Mouse (Mus musculus): ENCODE data around the gene Myl10.

The Myl10 gene

GRCm38 (mm10) chr5:136692784-136693183, at the start of gene Myl10:
TSS of gene Myl10 (plus strand) at chr5:136693146.
- in situ Hi-C loops (cut with MboI; ENCODE audit: unreplicated experiment in 2 of 2): no loop called here

- in situ Hi-C loops (cut with MboI; ENCODE audit: unreplicated experiment in 2 of 2): no loop called here
Observed at GRCm38 (mm10) chr5:136646731-136647328, 46.1 kb upstream of the Myl10 start.

- in situ Hi-C loops (cut with MboI; ENCODE audit: unreplicated experiment in 2 of 2): no loop called here
Observed at GRCm38 (mm10) chr5:136649071-136649470, 43.9 kb upstream of the Myl10 start.

- in situ Hi-C loops (cut with MboI; ENCODE audit: unreplicated experiment in 2 of 2): no loop called here
Observed at GRCm38 (mm10) chr5:136649655-136650054, 43.3 kb upstream of the Myl10 start.

- in situ Hi-C loops (cut with MboI; ENCODE audit: unreplicated experiment in 2 of 2): no loop called here
Observed at GRCm38 (mm10) chr5:136654481-136654880, 38.5 kb upstream of the Myl10 start.

GRCm38 (mm10) chr5:136656830-136657395, 36.0 kb upstream of the Myl10 start:
- in situ Hi-C loops (cut with MboI; ENCODE audit: unreplicated experiment in 2 of 2): no loop called here

- in situ Hi-C loops (cut with MboI; ENCODE audit: unreplicated experiment in 2 of 2): loop anchor here (5.0 kb wide), 4 partner anchors 33 to 93 kb away; partner anchors contain the start of gene Cux1 (in 1 of the 2)
Observed at GRCm38 (mm10) chr5:136660721-136661120, 32.2 kb upstream of the Myl10 start.

- in situ Hi-C loops (cut with MboI; ENCODE audit: unreplicated experiment in 2 of 2): loop anchor here (5.0 kb wide), 4 partner anchors 35 to 95 kb away; partner anchors contain the start of gene Cux1 (in 1 of the 2)
Observed at GRCm38 (mm10) chr5:136662281-136662680, 30.7 kb upstream of the Myl10 start.

GRCm38 (mm10) chr5:136662822-136663221, 30.1 kb upstream of the Myl10 start:
- in situ Hi-C loops (cut with MboI; ENCODE audit: unreplicated experiment in 2 of 2): loop anchor here (5.0 kb wide), 4 partner anchors 36 to 96 kb away; partner anchors contain the start of gene Cux1 (in 1 of the 2)

GRCm38 (mm10) chr5:136664497-136664896, 28.4 kb upstream of the Myl10 start:
- in situ Hi-C loops (cut with MboI; ENCODE audit: unreplicated experiment in 2 of 2): loop anchor here (5.0 kb wide), 4 partner anchors 37 to 97 kb away; partner anchors contain the start of gene Cux1 (in 1 of the 2)

- in situ Hi-C loops (cut with MboI; ENCODE audit: unreplicated experiment in 2 of 2): no loop called here
Observed at GRCm38 (mm10) chr5:136676315-136677030, 16.5 kb upstream of the Myl10 start.

GRCm38 (mm10) chr5:136678840-136679348, 14.1 kb upstream of the Myl10 start:
- in situ Hi-C loops (cut with MboI; ENCODE audit: unreplicated experiment in 2 of 2): no loop called here

GRCm38 (mm10) chr5:136686349-136686748, 6.6 kb upstream of the Myl10 start:
- in situ Hi-C loops (cut with MboI; ENCODE audit: unreplicated experiment in 2 of 2): no loop called here

GRCm38 (mm10) chr5:136687561-136687960, 5.4 kb upstream of the Myl10 start:
- in situ Hi-C loops (cut with MboI; ENCODE audit: unreplicated experiment in 2 of 2): no loop called here

- in situ Hi-C loops (cut with MboI; ENCODE audit: unreplicated experiment in 2 of 2): no loop called here
Observed at GRCm38 (mm10) chr5:136688841-136689240, 4.1 kb upstream of the Myl10 start.

GRCm38 (mm10) chr5:136691170-136691569, 1.8 kb upstream of the Myl10 start:
- in situ Hi-C loops (cut with MboI; ENCODE audit: unreplicated experiment in 2 of 2): no loop called here

- in situ Hi-C loops (cut with MboI; ENCODE audit: unreplicated experiment in 2 of 2): no loop called here
Observed at GRCm38 (mm10) chr5:136693418-136693817, 472 bp downstream of the Myl10 start.

GRCm38 (mm10) chr5:136694976-136695375, 2.0 kb downstream of the Myl10 start:
- in situ Hi-C loops (cut with MboI; ENCODE audit: unreplicated experiment in 2 of 2): no loop called here

- in situ Hi-C loops (cut with MboI; ENCODE audit: unreplicated experiment in 2 of 2): no loop called here
Observed at GRCm38 (mm10) chr5:136696516-136696915, 3.6 kb downstream of the Myl10 start.

GRCm38 (mm10) chr5:136697618-136698017, 4.7 kb downstream of the Myl10 start:
- in situ Hi-C loops (cut with MboI; ENCODE audit: unreplicated experiment in 2 of 2): no loop called here

- in situ Hi-C loops (cut with MboI; ENCODE audit: unreplicated experiment in 2 of 2): loop anchor here (5.0 to 25.0 kb wide), 4 partner anchors 35 to 415 kb away; partner anchors contain the start of gene Cux1 (in 1 of the 2)
Observed at GRCm38 (mm10) chr5:136702159-136702725, 9.3 kb downstream of the Myl10 start.

All from v-Abl transformed pro-B cells (cell line).